Mouse (Mus musculus) right cerebral cortex, postnatal 4 days (tissue): ENCODE data around the gene Tmem269.

Experiments
- DNase-seq: peaks from one replicate; pipeline ENCODE4 v3.0.0-alpha.2; 2022

Tmem269 gene

GRCm38 (mm10) chr4:119218169-119218568 lies at the start of gene Tmem269:
TSS of gene Tmem269 (minus strand) at chr4:119218217.
- DNase-seq = no peak

DNA sequence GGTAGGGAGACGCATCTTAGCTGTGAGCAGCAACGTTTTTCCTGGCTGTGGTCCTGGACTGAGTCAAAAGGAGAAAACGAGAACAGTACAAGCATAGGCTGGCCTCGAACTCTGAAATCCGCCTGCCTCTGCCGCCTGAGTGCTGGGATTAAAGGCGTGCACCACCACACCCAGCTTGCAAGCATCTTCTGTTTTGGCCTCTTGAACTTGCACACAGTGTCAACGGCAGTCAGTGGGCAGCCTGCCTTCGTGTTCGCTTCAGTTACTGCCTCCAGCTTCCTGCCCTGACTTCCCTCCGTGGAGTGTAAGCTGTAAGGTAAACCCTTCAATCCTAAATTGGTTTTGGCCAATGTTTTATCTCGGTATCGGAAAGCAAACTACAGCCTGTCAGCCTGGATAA lies 48.6 kb upstream of the Tmem269 start:
- DNase-seq = no peak

DNA sequence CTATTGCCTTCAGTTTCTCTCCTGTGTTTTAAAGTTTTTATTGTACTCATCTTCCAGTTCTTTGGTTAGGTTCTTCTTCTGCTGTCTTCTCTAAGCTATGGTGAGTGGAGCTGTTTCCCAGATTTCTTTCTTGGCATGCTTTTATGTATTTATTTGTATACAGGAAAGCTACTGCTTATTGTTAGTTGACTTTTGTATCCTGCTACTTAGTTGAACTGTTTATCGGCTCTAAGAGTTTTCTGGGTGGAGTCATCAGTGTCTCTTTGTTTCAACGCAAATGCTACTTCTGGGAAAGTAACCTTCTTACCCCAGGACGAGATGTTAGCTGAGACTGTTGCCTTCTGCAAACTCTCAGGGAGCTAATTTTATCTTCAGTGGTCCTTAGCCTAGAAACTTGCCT lies 45.4 kb upstream of the Tmem269 start:
- no peak for DNase-seq

GRCm38 (mm10) chr4:119262483-119262882 lies 44.5 kb upstream of the Tmem269 start:
- no peak for DNase-seq

DNA sequence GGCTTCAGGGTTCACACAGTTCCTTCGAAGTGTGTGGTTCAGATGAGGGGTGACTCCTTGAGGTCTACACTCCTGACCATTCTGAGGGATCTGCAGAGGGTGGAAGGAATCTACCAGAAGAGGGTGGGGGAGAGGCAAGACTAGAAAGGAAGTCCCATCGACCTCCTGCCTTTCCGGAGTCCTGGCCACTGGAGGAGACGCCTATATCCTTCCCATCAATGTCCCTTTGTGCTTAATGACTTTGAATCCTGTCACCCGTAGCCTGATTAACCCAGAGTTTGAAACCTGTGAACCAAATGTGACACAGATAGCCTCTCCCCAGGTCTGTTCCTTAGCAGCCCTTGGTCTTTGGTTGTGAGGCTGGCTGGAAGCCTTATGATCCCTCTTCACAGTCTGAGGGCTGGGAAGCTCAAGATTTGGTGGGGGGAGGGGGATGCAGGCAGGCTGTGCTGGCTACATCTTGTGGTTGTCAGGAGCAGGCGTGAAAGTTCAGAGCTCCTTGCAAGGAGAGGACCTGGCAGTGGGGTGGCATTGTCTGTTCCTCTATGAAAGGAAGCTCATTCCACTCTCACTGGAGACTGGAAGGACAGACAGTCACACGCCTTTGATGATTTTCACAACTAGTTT lies 43.2 kb upstream of the Tmem269 start:
- no peak for DNase-seq

GRCm38 (mm10) chr4:119259344-119260254 lies 41.6 kb upstream of the Tmem269 start:
- DNase-seq = no peak

GRCm38 (mm10) chr4:119257083-119257482 lies 39.1 kb upstream of the Tmem269 start:
- no peak for DNase-seq

DNA sequence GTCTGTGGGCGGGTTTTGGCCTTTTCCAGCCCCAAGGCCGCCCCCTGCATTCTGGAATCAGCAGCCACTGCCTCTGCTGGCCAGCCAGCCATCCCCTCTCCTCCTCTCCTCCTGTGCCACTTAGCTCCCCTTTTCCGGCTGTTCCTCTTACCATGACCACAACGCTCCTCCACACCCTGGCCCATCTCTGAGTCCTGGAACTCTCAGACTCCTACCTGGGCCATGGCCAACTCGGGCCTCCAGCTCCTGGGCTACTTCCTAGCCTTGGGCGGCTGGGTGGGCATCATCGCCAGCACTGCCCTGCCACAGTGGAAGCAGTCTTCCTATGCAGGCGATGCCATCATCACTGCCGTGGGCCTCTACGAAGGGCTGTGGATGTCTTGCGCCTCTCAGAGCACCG lies 37.3 kb upstream of the Tmem269 start, which contains the start of gene Cldn19:
Gene Cldn19 (plus strand): TSS at position 64 of the 400 bp plus-strand sequence.
- no peak for DNase-seq

GRCm38 (mm10) chr4:119254012-119254618 lies 36.1 kb upstream of the Tmem269 start:
- DNase-seq = peak; percentile 16

- no peak for DNase-seq
These were observed 34.2 kb upstream of the Tmem269 start for GRCm38 (mm10) chr4:119252025-119252808.

DNA sequence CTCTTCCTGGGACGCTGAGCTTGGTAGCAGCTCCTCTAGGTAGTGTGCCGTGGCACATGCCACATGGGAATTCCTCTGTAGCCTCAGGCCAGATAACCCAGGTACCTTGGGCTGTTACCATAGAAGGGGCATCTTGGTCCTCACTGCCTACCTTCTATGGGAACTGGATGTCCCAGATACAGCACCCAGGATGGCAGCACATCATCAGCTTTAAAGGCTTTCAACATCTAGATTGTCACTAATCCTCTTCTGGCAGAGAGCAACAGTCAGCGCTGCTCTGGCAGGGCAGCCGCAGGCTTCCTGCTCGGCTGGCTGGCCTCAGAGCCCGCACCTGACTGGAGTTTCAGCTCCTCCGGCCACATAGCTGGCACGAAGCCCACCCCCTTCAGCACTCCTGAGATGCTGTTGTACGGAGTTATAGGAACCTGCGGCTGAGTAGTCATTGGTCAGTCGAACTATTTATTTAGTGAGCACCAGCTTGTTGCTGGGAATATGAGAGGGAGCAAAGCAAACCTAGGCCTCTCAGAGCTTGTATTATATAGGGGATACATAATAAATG lies 30.5 kb upstream of the Tmem269 start:
- DNase-seq = no peak

DNA sequence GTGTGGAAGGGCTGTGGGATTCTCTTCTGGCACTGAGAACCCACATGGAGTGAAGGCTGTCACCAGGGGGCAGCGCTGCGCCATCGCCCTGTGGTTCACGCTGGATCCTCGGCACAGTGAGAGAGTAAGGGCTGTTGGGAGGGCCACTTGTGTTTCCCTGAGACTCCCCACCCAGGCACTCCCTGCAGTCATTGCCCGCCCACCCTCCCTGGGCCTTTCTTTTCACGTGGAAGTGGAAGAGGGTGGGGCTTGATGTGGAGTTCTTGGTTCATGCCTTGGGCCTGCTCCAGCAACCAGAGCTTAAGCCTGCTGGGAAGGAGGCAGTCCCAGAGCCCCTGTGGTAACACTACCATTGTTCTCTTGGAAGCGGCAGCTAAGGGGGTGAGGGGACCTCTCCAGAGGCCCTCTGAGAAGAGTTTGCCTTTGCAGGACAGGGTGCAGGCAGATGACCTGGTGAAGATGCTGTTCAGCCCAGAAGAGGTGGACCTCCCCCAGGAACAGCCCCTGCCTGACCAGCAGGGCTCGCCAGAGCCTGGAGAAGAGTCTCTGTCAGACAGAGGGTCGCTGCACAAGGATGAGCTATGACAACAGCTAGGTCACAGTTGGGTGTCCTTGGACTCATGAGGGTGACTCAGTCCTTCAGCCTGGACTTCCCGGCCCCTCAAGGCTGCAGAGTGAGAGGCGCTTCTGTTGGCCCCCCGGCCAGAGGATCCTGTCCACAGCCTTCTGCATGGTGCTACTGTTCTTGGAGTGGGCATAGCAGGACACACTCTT lies 29.6 kb upstream of the Tmem269 start:
- DNase-seq = peak; percentile 79

- no peak for DNase-seq
These were observed 28.7 kb upstream of the Tmem269 start for GRCm38 (mm10) chr4:119246688-119247225.

DNA sequence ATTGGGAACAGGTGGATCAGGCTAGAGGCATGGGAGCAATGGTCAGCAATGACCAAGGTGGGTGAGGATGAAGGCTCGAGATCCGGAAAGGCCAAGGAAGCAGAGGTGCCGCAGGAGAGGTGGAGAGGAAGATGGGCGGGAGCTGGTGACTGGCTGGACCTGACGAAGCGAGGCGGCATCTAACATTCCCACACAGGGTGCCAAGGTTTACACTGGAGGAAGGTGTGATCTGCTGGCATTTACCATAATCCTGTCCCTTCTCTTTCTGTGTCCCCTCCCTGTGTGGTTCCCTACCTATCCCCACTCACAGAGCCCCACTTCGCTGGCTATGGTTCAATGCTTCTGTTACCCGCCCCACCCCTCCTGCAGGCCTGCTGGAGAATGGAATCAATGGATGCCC lies 27.9 kb upstream of the Tmem269 start:
- no peak for DNase-seq

DNA sequence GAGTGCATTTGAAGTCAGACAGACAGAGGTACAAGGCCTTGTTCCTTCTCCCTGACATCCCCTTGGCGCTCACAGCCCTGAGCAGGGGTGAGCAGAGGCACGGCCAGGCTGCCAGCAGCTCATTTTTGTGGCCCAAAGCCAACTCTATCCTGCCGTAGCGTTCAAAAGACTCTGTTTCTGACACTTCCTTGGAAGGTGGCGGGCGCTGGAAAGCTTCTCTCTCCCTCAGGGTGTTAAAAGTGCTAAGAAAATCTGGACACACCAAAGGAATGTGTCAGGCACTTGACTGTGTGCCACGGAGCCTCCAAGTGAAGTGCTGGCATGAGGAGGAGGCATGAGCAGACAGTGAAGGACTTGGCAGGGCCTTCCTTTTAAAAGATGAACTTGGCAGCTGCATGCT lies 27.5 kb upstream of the Tmem269 start:
- DNase-seq = peak; percentile 43

DNA sequence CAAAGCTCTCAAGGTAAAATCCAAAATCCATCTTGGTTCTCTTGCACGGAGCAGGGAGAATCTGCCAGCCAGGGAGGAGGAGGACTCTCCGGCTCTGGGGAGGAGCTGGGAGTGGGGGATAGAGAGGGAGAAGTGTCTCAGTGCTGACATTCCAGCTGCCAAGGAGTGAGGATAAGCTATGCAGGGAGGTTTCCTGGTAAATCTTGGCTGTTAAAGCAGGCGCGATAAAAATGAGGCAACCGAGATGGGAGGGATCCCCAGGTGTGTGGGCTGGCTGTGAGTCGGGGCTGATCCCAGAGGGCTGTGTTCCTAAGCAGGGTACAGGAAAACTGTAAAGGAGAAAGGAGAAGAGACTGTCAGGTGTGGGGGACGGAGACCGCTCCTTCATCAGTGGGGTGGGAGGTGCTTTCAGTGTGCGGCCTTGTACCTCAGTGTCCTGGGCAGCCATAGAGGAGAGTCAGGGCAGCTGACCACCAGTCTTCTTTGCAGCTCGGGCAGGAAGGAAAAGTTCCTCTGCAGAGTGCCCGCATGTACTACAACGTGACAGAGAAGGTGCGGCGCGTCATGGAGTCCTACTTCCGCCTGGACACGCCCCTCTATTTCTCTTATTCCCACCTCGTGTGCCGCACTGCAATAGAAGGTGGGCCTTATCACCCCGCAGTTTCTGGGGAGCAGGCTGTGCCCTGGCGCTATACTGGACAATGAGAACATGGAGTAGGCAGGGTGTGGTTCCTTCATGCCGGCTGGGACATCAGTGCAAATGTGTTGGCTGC lies 26.6 kb upstream of the Tmem269 start:
- DNase-seq = no peak

DNA sequence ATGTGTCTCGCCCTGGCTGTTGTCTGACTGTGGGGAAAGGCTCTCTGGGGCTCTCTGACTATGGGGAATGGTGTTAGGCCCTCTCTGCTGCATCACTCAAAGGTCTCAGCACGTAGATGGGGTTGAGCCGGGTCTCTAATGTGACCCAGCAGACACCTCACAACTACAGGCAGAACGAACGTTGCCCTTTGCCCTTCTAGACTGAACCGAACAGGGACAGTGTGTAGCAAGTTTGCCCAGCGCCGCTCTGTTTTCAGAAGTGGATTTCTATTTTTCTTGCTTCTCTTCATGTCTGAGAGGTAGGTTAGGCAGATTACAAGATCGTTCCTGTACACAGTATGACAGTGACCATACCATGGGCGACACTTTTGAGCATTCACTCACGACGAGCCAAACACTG lies 24.6 kb upstream of the Tmem269 start:
- DNase-seq = no peak

DNA sequence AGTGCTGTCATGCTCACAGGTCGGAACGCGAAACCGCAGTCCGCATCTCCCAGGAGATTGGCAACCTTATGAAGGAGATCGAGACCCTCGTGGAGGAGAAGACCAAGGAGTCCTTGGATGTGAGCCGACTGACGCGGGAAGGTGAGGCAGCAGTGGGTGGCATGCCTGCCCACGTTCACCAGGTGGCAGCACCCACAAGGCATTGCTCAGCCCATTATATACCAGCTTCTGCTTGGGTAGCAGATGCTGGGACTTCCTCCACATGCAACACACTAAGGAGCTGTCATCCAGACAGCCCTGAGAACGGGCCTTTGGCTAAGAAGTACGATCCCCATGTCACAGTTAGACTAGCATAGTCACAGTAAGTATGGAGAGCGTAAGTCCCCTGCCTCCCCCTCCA lies 23.6 kb upstream of the Tmem269 start:
- DNase-seq = peak; percentile 62

GRCm38 (mm10) chr4:119239181-119239682 lies 21.2 kb upstream of the Tmem269 start:
- peak; percentile 22 for DNase-seq

DNA sequence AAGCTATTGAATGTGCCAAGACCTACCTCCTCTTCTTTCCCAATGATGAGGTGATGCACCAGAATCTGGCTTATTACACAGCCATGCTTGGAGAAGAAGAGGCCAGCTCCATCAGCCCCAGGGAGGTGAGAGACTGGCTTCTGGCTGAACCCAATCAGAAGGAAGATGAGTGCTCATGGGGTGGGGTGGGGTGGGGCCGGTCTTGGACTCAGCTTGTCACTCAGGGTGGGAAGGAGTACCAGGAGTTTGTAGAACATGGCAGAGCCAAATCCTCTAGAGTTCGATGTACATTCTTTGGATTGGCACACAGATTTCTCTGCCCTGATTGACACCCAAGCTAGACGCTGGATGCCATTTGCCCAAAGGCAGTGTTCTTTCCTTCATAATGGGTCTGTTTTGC lies 20.6 kb upstream of the Tmem269 start:
- no peak for DNase-seq
